Mouse (Mus musculus) embryonic facial prominence, embryonic 10.5 days (tissue): ENCODE results near the gene Elmo1. TPM values are rescaled to one million over a fixed set of nuclear protein-coding genes. Genes with fewer than 3 reads are reported as not detected.
A peak's percentile ranks its signal among the peaks of the same experiment; 100 is the strongest.

Source experiments
- DNase-seq: peaks from one replicate; pipeline ENCODE4 v3.0.0-alpha.2; 2017; ENCODE audit warnings: low spot score
- H3K27ac ChIP-seq: fragments of 300-500 bp; sonication (generic); replicated peaks from 2 replicates; pipeline ENCODE4 v1.5.1; 2016; ENCODE audit warnings: mild to moderate bottlenecking
- H3K27me3 ChIP-seq: fragments of 300-500 bp; sonication (generic); replicated peaks from 2 replicates; pipeline ENCODE4 v1.6.1; 2016; ENCODE audit warnings: low read depth, mild to moderate bottlenecking; ENCODE audit not compliant: poor library complexity, severe bottlenecking
- H3K36me3 ChIP-seq: fragments of 300-500 bp; sonication (generic); replicated peaks from 2 replicates; pipeline ENCODE4 v1.6.1; 2016; ENCODE audit warnings: mild to moderate bottlenecking, moderate library complexity
- H3K4me1 ChIP-seq: fragments of 300-500 bp; sonication (generic); 2 replicates; pipeline ENCODE4 v1.6.1; 2016
- H3K4me3 ChIP-seq: fragments of 300-500 bp; sonication (generic); 2 replicates; pipeline ENCODE4 v1.5.1; 2016; ENCODE audit warnings: mild to moderate bottlenecking, moderate library complexity
- H3K9me3 ChIP-seq: fragments of 300-500 bp; sonication (generic); 2 replicates; pipeline ENCODE4 v1.6.1; 2016; ENCODE audit warnings: mild to moderate bottlenecking
- WGBS: fragments of 180-500 bp; shearing (Covaris S2); methylation state at CpG from one replicate; pipeline ENCODE4 v1.1.7; 2016; 5-methylcytosine and 5-hydroxymethylcytosine counted together
- polyA plus RNA-seq: library from polyadenylated mRNA; unstranded; fragments of >200 nt; fragmentation: Nextera tagmentation; extraction: Ambion mirVana; gene quantifications from 2 replicates; pipeline ENCODE4 v1.2.1, GENCODE M21; 2016

Elmo1 gene
- polyA plus RNA-seq, 1 experiment from 2014 or later: 9.0 TPM

DNA sequence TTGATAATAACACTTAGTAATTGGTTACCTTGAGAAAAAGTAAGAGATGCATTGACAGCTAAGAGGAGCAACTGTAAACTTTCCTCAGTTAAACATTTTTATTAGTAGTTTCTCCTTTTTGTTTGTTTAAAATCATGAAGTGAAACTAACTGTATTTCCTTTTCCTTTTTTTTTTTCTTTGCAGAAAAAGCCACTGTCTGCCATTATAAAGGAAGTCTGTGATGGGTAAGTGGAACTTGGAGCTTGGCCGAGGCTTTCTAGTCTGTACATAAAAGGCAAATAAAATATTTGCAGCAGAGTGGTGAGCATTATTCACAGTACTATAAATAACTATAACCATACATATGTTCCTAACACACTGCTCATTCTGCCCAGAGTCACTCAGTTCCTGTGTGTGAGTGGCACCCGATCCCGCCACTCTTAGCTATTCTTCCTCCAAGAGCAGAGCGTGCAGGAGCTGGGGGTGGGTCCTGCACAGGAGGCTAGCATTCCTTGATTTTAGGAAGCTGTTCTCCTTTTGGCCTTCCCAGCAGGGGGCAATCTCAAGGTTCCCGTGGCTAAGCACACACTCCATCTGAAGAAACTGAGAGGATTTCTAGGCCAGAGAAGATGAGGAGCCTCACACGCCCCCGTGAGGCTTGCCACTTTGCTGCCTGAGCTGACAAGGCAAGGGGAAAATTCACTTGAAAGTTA, 117.7 kb downstream of the Elmo1 start:
- 55% methylated on average over 7 of the region's 7 CpGs for WGBS
- DNase-seq: peak; percentile 13
- H3K4me1 ChIP-seq: no peaks in the 10 kb centered on the region

GRCm38 (mm10) chr13:20208867-20209266, 118.5 kb downstream of the Elmo1 start:
- Histone ChIP-seq H3K4me1 (no peaks in the 10 kb centered on the region), H3K36me3 (no peaks in the 10 kb centered on the region), H3K27me3 (no peaks in the 10 kb centered on the region), H3K9me3 (no peaks in the 10 kb centered on the region), H3K4me3 (no peak overlapping the region), H3K27ac (no peak overlapping the region)
- no peak for DNase-seq
- WGBS: 93% methylated on average over 5 of the region's 5 CpGs

More for the DNA sequence above, 117.7 kb downstream of the Elmo1 start:
- Histone ChIP-seq H3K27me3 (no peaks in the 10 kb centered on the region), H3K4me3 (no peak overlapping the region), H3K36me3 (no peaks in the 10 kb centered on the region), H3K27ac (no peak overlapping the region), H3K9me3 (no peaks in the 10 kb centered on the region)

DNA sequence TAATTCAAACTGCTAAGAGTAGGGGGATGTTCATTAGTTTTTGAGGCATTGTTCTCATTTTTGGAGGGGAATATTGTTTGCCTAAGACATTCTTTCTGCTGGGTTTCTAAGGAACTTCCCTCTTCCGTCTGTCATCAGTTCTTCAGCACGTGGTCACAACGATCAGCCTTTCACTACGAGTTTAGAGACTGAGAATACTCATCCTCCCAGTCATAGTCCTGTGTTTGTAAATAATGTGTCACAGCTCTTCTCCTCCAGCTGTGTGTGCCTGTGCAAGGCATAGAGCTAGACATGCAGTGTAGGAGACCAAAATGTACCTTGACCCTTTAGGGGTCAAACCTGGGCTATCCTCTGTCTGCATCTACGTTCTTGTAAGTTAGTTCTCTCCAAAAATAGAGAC, 121.4 kb downstream of the Elmo1 start:
- DNase-seq: no peak
- Histone ChIP-seq H3K27ac (no peak overlapping the region), H3K4me1 (no peaks in the 10 kb centered on the region), H3K4me3 (no peak overlapping the region), H3K27me3 (no peaks in the 10 kb centered on the region), H3K9me3 (no peaks in the 10 kb centered on the region), H3K36me3 (no peaks in the 10 kb centered on the region)
- 87% methylated on average over 5 of the region's 5 CpGs for WGBS

DNA sequence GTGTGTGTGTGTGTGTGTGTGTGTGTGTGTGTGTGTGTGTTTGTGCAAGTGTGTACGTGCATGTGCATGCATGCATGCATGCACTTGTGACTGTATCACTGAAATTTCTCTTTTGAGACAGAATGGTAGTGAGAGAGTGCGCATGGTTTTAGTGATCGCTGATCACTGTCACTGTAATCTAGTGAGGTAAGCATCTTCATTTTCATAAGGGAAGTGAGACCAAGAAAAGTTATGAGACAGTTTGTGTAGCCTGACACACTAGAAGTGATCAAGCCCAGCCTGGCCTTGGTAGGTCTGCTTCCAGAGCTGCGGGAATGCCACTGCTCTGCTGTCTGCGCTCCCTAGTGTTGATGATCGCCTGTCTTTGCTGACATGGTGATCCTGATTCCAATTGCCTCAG, 122.3 kb downstream of the Elmo1 start:
- Histone ChIP-seq H3K27ac (no peak overlapping the region), H3K4me1 (0 out of 2 replicates have a peak, but pooled peaks cover under 1% of the 10 kb centered on the region), H3K27me3 (no peaks in the 10 kb centered on the region), H3K9me3 (no peaks in the 10 kb centered on the region), H3K4me3 (no peak overlapping the region), H3K36me3 (no peaks in the 10 kb centered on the region)
- 90% methylated on average over 6 of the region's 6 CpGs for WGBS
- no peak for DNase-seq

- no peak for DNase-seq
- 92% methylated on average over 5 of the region's 5 CpGs for WGBS
- Histone ChIP-seq H3K4me1 (0 out of 2 replicates have a peak, but pooled peaks cover 6% of the 10 kb centered on the region), H3K36me3 (no peaks in the 10 kb centered on the region), H3K27me3 (no peaks in the 10 kb centered on the region), H3K4me3 (no peak overlapping the region), H3K27ac (no peak overlapping the region), H3K9me3 (no peaks in the 10 kb centered on the region)
These were observed 123.5 kb downstream of the Elmo1 start for GRCm38 (mm10) chr13:20213861-20214260.

DNA sequence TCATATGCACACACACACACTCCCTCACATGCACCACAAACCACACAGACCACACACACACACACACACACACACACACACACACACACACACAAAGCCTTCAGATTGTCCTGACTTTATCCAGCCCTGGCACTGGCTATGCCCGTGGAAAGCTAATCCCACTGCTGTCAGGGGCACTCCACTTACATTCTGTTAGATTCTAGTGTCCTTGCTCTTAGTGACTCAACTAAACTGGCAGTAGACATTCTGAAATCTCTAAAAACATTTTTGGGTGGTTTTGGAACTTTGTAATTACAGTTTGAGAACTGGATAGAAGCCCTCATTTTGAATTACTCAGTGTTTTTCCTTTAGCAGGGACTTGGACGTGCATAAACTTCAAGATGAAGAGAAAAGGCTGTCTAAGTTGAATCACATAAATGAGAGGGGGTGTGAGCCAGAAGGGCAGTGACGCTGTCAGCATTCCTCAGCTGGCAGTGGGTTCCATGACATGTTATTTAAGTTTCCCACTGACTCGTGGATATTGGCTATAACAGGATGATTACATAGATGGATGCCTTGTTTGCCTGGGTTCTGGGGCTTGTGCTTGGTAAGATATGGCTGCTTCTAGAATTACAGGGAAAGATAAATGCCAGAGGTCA, 127.2 kb downstream of the Elmo1 start:
- Histone ChIP-seq H3K27me3 (no peaks in the 10 kb centered on the region), H3K9me3 (no peaks in the 10 kb centered on the region), H3K4me1 (0 out of 2 replicates have a peak, but pooled peaks cover 6% of the 10 kb centered on the region), H3K4me3 (no peak overlapping the region), H3K27ac (no peak overlapping the region), H3K36me3 (no peaks in the 10 kb centered on the region)
- WGBS: 77% methylated on average over 4 of the region's 4 CpGs
- DNase-seq: no peak

GRCm38 (mm10) chr13:20218126-20218525, 127.7 kb downstream of the Elmo1 start:
- Histone ChIP-seq H3K4me1 (0 out of 2 replicates have a peak, but pooled peaks cover 6% of the 10 kb centered on the region), H3K27ac (no peak overlapping the region), H3K27me3 (no peaks in the 10 kb centered on the region), H3K4me3 (no peak overlapping the region), H3K9me3 (no peaks in the 10 kb centered on the region), H3K36me3 (no peaks in the 10 kb centered on the region)
- no peak for DNase-seq
- WGBS: 64% methylated on average over 4 of the region's 4 CpGs

- Histone ChIP-seq H3K4me1 (0 out of 2 replicates have a peak, but pooled peaks cover 6% of the 10 kb centered on the region), H3K27ac (no peak overlapping the region), H3K9me3 (no peaks in the 10 kb centered on the region), H3K4me3 (no peak overlapping the region), H3K27me3 (no peaks in the 10 kb centered on the region), H3K36me3 (no peaks in the 10 kb centered on the region)
- no peak for DNase-seq
These were observed 130.0 kb downstream of the Elmo1 start for GRCm38 (mm10) chr13:20220414-20220813.

DNA sequence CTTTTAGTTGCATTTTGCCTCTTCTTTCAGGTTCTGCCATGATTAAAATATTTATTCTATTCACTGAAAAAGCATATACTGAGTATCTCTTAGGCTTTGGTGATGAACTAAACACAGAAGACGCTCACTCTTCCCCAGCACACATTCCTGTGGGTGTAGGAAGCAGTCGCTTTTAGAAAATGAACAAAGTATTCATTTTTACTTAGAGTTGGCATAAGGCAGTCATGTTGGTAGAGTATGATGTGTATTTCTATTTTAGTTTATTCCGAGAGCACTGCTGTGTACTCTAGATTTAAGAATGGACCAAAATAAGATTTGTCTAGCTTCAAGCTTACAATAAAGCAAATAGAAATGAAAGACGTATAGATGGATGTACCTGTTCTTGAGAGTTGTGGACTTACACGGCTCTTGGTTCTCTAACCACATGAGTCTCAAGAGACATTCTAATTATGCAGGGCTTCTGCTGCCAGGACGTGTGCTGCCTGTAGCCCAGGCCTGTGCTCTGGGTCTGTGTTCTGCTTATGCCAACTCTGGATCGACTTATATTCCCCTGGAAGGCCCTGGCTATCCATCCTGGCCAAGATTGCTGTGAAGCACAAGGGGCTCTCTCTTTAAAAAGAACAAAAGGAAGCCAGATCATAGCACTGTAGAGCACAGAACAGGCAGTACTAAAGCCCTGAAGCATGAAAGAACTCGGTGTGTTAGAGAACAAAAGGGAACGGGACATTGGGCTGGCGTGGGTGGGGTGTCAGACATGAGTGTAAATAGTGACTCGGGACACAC, 137.7 kb downstream of the Elmo1 start:
- H3K27ac ChIP-seq: no peak overlapping the region
- H3K36me3 ChIP-seq: no peaks in the 10 kb centered on the region
- no peak overlapping the region for H3K4me3 ChIP-seq
- no peaks in the 10 kb centered on the region for H3K9me3 ChIP-seq
- WGBS: 67% methylated on average over 11 of the region's 11 CpGs
- no peaks in the 10 kb centered on the region for H3K27me3 ChIP-seq
- no peak for DNase-seq
- peaks cover 3% of the 10 kb centered on the region; the same call in 1 of the 2 replicates for H3K4me1 ChIP-seq

DNA sequence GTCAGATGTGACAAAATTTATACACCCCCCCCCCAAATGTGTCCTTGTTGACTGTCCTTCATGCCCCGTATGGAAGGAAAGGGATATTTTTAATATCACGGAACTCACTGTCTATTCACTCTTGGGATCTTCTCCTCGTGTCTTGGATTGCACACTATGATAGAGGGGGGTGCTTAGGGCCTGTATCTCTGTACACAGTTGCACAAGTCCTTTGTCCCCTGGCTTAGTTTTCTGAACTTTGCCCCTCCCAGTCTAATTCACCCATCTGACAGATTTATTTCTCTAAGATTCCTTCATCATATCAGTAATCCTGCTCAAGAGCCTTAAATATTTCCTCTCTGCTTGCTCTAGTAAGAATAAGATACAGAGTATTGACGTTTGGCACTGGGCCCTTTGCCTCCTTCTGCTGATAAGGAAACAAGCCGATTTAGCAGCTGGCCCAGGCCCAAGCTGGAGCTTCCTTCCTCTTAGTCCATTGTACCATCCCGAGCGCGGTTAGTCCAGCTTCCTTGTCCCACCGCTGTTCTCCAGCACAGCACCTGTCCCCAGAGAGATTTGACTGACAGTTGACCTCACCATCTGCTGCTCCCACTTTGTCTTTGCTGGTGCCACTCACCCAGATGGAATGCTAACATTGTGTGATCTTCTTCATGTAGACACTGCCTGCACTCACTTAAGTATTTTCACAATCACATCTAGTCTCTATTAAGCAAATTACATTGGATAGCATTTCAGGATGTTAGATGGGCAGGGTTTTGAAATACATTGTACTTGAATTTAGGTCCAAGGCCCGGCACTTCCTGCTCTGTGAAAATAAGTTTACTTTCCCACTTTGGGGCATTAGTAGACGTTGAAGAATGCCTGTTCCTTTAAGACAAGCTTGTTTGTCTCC, 141.7 kb downstream of the Elmo1 start:
- H3K27ac ChIP-seq: no peak overlapping the region
- no peak overlapping the region for H3K4me3 ChIP-seq
- H3K27me3 ChIP-seq: no peaks in the 10 kb centered on the region
- DNase-seq: no peak
- WGBS: 70% methylated on average over 11 of the region's 11 CpGs
- H3K36me3 ChIP-seq: no peaks in the 10 kb centered on the region
- H3K4me1 ChIP-seq: peaks cover 3% of the 10 kb centered on the region; the same call in 1 of the 2 replicates
- no peaks in the 10 kb centered on the region for H3K9me3 ChIP-seq

GRCm38 (mm10) chr13:20233707-20234106, 143.3 kb downstream of the Elmo1 start:
- WGBS: 90% methylated on average over 7 of the region's 7 CpGs
- no peak overlapping the region for H3K4me3 ChIP-seq
- no peak for DNase-seq

DNA sequence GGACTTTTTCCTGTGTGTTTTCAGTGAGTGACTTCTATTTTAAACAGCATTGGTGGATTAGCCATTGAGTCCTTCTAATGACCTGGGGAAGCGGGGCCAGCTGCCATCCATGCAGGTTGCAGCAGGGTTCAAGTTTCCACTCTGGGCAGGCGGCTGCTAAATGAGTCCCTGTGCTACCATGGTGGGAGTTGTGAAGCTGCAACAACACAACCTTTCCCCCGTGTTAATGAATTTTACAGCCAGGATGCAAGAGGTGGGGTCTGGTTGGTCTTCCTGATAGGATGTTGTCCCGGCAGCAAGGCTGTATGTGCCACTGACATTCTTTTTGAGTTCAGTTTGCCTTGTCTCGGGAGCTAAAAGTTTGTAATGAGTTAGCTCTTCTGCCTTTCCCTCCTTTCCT, 147.2 kb downstream of the Elmo1 start:
- H3K4me3 ChIP-seq: no peak overlapping the region
- H3K27me3 ChIP-seq: no peaks in the 10 kb centered on the region
- no peaks in the 10 kb centered on the region for H3K9me3 ChIP-seq
- H3K36me3 ChIP-seq: no peaks in the 10 kb centered on the region
- no peak for DNase-seq
- H3K27ac ChIP-seq: no peak overlapping the region
- WGBS: 75% methylated on average over 5 of the region's 5 CpGs
- H3K4me1 ChIP-seq: peaks cover 6% of the 10 kb centered on the region; the same call in 1 of the 2 replicates

More at GRCm38 (mm10) chr13:20233707-20234106, 143.3 kb downstream of the Elmo1 start:
- H3K4me1 ChIP-seq: peaks cover 6% of the 10 kb centered on the region; the same call in 1 of the 2 replicates
- no peak overlapping the region for H3K27ac ChIP-seq
- H3K9me3 ChIP-seq: no peaks in the 10 kb centered on the region
- H3K36me3 ChIP-seq: no peaks in the 10 kb centered on the region
- no peaks in the 10 kb centered on the region for H3K27me3 ChIP-seq
